Mouse (Mus musculus): ENCODE results near the gene Dera.

Gene Dera

DNA sequence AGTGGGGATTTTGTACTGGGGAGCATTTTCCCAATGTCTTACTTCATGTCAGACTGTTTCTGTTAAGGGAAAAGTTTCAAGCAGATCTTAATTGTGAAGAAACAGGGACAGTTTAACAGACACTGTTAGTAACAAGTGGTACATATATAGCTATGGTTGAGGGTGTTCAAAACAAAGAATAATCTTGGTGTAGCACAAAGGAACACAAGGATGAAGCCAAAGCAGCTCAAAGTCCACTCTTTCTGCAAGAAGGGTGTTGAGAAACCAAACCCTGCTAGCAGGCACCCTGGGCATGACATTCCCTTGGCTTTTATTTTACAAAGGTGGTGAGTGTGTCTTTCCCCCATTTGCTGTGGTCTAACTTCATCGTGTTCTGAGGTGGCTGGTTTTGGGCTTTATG lies 3.5 kb downstream of the Dera start:
- DNase-seq (ENCODE audit: low spot score in 2 of 2): no peak

DNA sequence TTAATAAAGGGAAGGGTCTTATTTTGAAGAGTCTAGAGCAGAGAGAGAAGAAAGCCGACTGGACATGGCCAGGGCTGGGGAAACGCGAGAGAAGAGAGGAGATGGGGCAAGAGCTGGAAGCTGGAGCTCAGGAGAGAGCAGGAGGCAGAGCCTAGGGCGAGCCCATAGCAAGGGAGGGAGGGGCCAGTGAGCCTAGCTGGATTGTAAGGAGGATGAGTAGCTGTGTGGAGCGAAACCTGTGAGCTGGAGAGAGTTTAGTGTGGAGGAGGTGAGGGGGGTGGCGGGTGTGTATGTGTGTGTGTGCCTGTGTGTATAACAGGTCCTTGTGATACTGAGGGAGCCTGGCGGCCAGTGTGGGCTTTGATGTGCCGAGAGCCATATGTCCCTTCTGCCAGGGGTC lies 5.3 kb downstream of the Dera start:
- no peak for DNase-seq (ENCODE audit: low spot score in 2 of 2)

DNA sequence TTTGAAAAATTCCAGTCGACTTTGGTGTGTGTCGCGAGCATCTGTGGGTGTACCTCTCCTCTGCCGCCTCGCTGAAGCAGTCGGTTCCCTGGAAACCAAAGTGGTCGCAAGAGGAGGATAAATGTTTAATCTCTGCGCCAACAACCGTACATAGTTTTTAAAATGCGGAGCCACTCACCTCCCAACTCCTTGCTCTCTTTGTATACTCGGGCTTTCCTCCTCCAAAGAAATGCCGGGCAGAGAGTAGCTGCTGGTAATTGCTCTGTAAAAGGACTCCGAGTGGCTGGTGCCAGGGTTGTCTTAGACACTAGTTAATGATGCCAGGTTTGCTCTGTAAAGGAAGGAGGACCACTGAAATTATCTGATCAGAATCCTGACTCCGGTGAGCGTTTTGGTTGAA lies 6.6 kb downstream of the Dera start:
- DNase-seq (ENCODE audit: low spot score in 2 of 2): no peak

DNA sequence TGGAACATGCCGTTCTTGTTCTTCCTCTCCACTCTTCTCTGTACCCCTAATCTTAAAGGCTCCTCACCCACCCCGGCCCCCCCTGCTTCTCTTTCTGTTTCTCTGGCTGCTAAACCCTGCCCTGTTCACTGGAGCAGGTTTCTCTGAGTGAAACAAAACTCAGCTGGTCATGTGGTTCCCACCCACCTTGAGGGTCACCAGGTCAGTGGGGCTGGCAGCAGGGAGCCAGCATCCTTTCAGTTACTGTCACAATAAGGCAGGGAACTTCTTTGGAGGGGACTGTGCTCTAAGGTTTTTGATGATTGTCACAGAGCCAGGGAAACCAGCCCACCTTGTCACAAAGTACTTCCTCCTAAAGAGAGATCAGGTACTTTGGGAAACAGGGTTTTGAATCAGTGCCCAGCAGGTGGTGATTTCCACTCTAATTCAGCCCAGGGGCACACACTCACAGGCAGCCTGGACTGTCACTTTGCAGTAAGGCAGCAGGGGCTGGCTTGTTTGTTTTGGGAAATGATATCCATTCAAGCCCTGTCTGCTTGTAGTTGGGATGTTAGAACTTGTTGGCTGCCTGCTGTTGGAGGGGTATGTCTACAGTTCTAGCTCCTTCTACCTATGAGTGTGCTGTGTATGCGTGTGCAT lies 10.3 kb downstream of the Dera start:
- no peak for DNase-seq (ENCODE audit: low spot score in 2 of 2)

DNA sequence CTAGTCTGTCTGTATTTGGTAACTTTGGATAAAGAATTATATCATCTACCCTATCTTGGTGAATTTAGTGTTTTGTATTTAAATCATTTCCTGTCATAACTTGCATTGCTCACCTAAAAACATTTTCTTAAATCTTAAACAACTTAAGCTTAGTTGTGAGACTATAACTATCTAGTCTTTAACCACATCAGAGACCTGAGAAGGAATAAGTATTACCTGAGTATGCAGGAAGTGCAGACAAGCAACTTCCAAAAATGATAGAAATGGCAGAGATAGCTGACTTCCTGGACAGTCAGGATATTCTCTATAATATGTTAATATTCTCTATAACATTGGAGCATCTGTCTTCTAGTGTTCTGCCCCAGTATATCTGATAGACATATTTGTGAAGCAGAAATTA lies 11.8 kb downstream of the Dera start:
- no peak for DNase-seq (ENCODE audit: low spot score in 2 of 2)

DNA sequence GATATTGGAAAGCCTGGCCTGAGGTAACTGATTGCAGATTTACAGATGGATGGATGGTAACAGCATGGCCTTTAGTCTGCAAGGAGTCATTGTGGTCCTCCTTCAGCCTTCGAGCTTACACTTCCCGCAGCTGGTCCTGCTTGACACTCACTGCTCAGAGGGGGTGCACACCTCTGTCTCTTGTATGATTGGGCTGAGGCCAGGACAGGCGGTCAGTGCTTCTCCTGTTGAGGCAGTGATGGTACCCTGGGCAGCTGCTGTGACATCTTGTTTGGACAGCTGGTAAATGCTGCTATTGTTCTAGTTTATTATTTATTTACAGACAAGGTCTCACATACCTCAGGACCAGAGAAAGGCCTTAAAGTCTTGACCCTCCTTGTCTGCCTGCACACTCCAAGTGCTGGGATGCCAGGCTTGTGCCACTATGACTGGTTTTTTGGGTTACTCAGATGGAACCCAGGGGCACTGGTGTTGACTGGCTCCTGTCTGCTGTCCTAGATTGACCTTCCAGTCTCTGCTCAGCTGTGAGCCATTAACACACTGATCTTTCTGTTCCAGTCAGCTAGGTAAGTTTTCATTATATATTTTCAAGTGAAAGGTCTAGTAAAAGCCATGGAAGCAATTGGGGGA lies 17.4 kb downstream of the Dera start:
- no peak for DNase-seq (ENCODE audit: low spot score in 2 of 2)

DNA sequence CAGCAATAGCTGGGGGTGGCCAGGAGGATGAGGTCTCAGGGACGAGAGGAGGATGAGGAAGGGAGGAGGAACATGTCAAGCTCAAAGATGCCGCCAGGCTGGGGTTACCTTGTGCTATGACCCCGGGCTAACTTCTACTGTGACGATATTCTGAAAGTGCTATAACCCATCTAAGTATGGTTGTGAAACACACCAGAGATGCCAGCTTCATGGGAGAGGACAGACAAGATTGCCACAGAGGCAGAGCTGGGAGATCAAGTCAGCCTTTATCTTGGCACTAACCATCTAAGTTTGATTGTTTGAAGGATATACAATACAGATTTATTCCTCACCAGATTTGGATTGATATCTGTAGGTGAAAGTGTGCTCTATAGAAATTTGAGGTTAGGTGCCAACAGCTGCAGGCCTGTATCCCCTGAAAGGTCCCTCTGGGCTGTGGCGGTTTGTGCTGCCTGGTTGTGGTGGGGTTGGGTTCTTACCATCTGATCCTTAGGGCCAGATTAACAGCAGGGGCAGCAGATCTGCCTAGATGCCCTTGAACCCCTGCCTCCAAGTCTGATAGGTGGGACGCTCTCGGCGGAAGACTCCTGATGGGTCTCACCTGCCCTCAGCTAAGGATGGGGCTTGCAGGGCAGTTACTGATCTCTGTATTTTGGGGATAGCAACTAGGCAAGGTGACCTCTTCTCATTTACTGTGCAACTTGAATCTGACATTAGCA lies 18.7 kb downstream of the Dera start:
- no peak for DNase-seq (ENCODE audit: low spot score in 2 of 2)

DNA sequence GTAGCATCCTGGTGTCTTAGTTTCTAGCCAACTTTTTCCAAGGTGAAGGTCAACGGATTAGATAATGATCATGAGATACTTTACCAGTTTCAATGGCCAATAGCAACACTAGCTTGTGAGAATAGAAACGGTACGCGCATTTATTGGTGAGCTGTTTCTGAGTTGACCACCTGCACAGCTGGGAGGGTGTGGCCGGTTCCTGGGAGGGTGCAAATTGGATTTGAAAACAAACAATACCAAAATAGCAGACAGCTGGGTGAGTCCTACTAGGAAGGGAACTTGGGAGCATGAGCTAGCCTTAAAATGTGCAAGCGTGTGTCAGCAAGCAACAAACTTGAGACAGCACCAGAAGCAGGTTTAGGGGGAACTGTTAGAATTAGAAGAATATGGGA lies 19.3 kb downstream of the Dera start:
- DNase-seq (ENCODE audit: low spot score in 2 of 2): no peak

DNA sequence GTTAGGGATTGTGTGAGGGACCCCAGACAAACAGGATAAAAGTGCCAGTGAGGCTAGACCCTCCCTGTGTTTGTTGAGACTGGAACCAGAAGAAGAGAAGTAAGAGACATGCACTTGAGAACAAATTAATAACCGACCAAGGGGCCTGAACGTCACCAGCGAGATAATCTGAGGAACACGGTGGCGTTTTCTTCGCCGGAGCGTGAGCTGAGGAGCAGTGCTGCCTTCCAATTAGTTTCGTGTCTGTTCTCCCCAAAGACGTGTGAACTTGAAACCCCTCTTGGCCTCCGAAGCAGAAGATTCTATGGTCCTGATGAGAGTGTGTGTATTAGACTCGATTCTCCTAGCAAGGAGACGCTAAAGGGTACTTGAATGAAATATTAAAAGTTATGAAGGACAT lies 19.8 kb downstream of the Dera start:
- DNase-seq (ENCODE audit: low spot score in 2 of 2): no peak

DNA sequence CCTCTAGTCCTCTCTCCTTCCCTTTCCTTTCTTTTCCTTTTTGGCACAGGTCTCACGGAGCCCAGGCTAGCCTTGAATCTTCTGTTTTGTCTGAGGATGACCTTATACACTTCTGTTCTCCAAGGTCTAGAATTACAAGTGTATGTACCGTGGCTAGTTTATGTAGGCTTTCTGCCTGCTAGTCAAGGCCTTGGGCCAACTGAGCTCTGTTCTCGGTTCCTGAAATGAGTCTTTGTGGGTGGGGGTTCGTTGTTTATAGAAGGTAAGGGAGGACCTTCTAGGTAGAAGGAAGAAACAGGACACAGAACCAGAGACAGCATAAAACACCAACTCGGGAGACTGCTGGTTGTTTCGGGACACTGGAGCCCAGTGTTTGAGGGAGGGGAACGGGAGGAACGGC lies 20.8 kb downstream of the Dera start:
- DNase-seq (ENCODE audit: low spot score in 2 of 2): no peak

DNA sequence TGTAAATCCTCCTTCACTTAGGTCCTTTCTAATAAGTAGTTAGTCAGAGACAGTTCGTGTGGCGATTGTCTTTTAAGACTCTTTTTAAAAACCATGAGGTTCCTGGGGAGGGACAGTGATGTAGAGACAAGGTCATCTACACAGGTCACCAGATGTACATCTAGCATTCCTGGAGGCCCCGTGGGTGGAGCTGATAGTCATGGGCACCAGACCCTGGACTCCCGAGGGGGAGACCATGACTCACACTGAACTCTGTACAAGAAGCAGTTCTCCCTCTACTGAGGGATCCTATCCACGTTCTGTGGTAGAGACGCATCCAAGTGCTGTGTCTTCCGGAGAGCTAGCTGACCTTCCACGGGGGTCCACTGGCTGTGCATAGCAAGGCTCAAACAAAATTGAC lies 22.6 kb downstream of the Dera start:
- DNase-seq (ENCODE audit: low spot score in 2 of 2): no peak

DNA sequence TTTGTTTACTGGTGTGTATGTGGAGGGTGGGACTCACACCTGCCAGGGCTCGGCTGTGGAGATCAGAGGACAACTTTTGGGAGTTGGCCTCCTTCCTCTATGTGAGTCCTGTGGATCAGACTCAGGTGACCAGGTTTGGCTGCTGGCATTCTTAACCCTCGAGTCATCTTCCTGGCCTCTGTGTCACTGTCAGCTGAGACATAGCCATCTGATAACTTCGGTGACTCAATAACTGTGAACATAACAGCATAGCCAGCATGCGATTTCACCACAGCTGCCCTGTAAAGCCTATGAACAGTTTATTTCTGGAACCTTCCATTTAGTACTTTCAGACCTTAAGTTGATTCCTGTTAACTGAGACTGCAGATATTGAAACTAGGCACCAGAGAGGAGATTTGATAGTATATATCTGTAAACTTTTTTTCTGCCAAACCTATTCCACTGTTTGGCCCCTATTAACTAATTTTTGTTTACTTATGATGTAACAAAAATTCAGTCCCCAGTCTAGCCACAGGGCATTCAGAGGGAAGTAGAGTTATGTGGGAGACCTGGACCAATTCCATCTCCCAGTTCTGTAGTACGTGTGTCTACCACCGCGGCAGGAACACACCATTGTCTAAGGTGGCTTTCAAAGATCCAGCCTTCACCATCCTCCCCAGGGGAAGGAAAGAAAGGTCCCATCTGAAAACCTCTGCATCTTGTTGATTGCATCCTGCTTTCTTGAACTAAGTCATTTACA lies 29.7 kb downstream of the Dera start:
- DNase-seq (ENCODE audit: low spot score in 2 of 2): no peak

DNA sequence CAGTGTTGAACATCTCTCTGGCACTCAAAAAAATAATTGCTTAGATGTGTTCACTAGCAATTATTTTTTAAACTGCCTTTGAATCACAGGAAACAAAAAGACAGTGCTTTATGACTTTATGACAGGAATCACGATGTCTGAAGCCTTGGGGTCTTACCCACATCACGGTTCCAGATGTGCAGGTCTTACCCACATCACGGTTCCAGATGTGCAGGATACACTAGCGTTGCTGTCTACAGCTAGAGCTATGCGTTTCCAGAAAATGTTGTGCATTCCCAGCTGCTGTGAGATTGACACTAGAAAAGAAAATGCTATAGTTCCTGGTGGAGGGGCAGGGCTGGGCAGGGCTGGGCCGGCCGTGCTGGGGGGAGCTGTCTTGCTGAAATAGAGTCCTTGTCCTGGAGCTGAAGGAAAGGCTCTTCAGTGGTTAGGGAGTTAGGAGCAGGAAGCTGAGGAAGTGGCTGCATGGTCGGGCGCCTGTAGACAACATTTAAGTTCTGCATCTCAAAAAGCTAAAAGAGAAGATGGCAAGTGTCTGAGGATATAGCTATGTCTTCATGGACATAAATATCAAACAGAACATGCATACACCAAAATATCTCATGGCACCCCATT lies 34.7 kb downstream of the Dera start:
- no peak for DNase-seq (ENCODE audit: low spot score in 2 of 2)

DNA sequence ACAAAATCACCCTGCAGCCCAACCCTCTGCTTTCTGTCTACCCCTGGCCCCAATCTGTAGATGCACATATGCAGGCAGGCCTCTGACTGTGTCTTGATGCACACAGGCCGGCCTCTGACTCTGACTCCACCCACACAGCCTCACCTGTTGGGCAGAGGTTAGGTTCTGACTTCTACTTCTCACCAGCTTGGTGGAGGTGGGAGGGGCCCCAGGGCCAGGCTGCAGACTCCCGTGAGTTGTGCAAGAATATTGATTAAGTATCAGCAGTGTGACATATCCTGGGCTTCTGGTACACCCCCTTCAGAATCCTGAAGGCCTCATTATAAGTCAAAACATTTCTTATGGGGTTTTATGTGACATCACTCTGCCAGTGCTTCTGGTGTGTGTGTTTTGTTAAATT lies 35.3 kb downstream of the Dera start:
- no peak for DNase-seq (ENCODE audit: low spot score in 2 of 2)

DNA sequence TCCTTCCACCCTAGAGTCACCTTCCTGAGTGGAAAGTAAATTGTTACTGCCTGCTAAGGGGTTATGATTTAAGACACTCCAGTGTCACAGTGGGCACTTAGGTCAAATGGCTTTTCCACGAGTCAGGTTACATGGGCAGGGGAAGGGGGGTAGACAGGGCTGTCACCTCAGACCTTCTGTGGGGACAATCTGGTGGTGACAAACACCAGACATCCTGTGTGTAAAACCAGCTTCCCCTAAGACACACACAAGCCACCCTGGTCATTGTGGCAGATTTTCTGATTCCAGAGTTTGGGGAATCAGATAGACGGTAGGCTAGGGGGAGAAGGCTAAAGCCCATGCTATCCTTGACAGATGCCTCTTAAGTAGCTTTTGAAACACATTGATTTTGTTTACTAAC lies 41.1 kb downstream of the Dera start:
- no peak for DNase-seq (ENCODE audit: low spot score in 2 of 2)

DNA sequence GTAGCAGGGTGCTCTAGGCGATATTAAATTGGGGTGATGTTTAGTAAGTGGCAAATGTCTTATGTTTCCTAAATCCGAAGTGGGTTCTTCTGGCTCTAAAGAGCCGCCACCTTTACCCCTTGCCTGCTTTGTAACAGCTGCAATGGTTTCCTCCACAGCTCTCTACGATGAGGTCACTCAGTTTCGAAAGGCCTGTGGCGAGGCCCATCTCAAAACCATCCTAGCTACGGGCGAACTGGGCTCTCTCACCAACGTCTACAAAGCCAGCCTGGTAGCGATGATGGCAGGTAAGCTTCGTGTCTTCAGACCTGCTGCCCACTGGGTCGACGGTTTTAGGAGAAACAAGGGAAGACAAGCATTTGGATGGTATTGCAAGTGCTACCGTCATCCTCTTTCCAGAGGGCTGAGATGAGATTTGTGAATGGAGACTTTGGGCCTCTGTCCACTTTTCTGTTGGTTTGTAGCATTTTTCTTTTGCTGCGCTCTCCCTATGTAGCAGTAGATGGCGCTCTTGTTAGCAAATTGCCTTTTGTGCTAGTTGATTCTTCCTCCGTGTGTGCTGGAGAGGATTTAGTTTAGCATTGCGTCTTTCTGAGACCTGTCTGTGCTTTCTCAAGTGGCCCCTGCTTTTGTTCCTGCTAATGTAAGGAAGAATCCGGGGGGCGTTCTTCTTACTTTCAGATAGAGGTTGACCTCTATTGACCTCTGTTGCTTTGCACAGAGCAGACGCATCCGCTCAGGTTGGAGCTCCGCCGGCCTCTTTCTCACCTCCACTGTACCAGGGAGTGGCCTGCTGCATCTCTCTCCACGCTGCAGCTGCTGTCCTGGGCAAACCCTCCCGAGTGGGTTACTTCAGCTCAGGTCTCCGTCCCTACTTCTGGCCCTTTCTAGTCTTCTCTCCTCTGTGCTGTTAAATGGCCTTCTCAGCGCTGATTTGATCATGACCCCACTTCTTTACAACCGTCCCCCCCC lies 42.5 kb downstream of the Dera start:
- no peak for DNase-seq (ENCODE audit: low spot score in 2 of 2)

DNA sequence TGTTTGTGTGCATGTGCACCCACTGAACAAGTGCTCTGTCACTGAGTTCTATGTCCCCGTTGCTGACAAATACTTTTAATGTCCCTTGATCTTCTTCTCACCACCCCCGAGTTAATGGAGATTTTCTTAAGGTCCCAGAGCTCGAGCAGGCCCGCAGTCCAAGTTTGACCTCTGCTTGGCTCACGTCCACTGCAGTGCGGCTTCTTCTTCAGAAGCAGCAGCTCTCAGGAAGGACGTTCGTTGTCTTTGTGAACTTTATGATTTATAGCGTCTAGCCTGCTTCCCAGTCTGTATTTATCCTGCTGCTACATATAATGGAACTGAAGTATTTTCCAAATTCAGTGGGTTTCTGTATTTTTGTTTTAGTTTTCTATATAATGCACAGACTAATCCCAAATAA lies 44.9 kb downstream of the Dera start:
- no peak for DNase-seq (ENCODE audit: low spot score in 2 of 2)

DNA sequence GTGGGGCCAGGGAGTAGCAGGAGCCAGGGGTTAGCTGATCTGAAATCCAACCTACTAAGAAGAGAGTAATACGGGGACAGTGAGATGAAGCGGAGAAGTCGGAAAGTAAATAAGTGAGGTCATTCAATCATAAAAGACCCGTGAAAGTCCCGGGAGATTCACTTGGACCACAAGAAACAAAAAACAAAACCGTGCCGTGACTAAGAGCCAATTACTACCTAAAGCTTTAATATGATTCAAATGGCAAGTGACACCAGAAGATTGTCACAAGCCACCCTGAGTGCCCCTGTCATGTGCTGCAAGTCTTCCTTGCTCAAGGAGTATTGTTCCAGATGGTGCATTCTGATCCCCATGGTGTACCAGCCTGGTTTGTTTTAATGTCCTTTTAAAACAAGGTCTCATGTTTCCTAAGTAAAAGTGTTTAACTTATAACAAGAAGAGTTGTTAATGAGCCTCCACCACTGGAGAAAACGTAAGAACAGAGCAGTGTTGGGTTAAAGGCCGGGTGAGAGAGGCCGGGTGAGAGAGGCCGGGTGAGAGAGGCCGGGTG lies 49.2 kb downstream of the Dera start:
- no peak for DNase-seq (ENCODE audit: low spot score in 2 of 2)

DNA sequence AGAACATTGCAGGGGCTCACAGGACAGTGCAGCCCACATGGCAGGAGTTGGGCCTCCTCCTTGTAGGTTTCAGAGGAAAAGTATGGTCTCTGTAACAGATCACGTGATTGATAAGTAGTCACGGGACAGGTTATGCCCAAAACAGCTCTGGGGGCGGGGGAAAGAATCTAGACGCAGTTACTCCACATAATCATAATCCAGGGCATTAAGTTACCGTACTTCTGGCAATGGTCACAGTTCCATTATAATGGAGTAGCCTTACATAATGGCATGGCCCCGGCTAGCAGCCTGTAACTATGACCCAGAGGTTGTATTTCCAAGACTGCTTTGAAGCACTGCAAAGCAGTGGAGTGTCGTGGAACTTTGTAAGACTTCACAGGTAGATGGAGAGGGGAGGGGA lies 49.8 kb downstream of the Dera start:
- no peak for DNase-seq (ENCODE audit: low spot score in 2 of 2)

DNA sequence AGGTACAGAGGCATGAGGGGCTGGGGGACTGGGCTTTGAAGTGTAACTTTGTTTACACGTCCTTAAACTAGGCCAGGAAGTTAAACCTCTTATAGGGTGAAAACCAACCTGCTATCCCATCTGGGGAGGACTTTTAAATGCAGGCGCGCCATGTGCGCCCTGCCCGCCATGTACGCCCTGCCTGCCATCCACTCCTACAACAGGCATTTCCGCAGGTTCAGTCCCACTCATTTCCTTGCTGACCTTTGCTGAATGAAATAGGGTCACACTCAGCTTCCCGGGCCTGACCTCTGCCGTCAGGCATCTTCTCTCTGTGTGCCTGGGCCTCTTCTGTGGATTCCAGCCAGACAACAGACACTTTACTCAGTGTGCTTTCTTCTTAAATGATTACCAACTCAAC lies 50.3 kb downstream of the Dera start:
- DNase-seq (ENCODE audit: low spot score in 2 of 2): no peak

DNA sequence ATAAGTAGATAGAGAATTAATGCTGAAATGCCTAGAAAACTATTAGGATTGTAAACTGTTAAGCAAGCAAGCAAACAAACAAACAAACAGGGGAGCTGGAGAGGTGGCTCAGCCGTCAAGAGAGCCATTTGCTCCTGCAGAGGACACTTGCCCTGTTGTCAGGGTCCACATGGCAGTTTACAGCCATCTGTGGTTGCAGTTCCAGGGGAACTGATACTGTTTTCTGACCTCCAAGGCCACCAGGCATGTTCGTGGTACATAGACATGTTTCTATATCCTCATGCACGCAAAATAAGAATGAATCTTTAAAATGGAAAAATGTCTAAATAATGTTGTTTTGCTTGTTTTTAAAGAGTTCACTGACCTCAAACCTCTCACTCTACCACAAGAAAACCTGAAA lies 52.0 kb downstream of the Dera start:
- no peak for DNase-seq (ENCODE audit: low spot score in 2 of 2)

Data from spleen, postnatal 14 days (tissue).